Mouse (Mus musculus): Measurements from ENCODE around the gene Fbxl19. TPM values are rescaled to one million over a fixed set of nuclear protein-coding genes. Genes with fewer than 3 reads are reported as not detected.
"Not testable (repeated sequence)": the region's sequence is repeated elsewhere in the genome, so short reads cannot be mapped to it uniquely, and the experiment has no call there.

Gene Fbxl19
- total RNA-seq, 1 experiment from 2014 or later: 9.2 TPM

DNA sequence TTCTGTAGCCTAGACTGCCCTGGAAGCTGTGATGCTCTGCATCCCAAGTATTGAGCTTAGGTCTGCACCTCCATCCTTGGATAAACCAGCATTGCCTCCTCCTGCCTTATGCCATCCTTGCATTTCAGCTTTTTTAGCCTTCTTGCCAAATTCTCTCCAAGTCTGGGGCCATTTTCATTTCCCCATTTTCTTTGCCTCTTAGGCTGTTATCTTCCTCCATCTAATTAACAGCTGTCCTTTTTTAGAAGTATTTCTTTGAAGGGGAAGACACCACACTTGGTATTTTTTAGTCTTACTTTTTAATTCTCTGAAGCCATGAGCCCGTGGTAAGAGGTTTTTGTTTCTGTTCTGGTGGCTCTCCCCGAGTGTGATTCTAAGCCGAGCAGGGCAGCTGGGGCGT is 19.3 kb downstream of the Fbxl19 start:
- no peak for ATAC-seq (ENCODE audit: extremely low read depth, insufficient number of reproducible peaks, low FRiP score, poor library complexity, severe bottlenecking)

DNA sequence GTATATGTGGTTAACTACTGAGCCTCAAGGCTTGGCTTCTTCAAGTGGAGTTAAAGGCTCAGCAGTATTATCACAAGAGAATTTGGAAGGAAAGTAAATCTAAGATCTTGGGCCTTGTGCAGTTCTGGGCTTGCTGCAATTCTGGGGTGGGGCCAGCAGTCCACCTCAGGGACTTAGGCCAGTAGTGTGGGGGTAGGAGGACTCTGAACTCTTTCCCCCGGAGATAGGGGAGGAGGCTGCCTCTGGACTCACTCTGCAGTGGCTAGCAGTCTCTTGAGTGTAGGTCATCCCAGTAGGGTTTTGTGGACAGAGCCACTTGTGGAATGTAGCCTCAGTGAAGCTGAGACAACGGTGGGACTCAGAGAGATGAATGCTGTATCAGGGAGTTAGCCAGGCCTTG is 21.4 kb downstream of the Fbxl19 start:
- ATAC-seq (ENCODE audit: extremely low read depth, insufficient number of reproducible peaks, low FRiP score, poor library complexity, severe bottlenecking): no peak

DNA sequence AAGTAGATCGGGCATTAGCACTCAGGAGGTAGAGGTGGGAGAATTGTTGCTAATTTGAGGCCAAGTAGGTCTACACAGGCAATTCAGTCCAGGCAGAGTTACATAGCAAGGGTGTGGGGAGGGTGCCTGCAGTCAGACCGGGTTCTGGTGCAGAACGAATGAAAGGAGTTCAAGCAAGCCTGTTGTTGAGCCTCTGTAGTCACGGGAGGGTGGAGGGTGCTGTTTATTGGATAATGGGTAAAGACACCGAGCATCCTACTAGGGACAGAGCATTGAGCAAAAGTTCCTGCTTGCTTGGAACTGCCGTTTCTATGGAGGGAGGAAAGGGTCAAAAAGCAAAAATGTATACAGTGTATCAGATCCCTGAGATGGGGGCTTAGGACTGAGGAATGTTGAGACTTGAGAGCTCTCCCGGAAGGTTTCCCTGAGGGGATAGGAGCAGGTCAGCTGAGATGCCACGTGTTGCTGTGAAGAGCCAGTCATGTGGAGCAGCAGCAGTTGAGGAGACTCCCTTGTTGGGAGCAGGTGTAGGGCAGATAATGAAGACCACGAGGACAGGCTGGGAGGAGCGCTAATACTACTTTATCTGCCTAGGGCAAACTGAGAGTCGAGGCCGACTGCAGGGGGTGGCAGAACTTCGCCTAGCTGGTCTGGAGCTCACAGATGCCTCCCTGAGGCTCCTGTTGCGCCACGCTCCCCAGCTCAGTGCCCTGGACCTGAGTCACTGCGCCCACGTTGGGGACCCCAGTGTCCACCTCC is 22.7 kb downstream of the Fbxl19 start:
- no peak for ATAC-seq (ENCODE audit: extremely low read depth, insufficient number of reproducible peaks, low FRiP score, poor library complexity, severe bottlenecking)

DNA sequence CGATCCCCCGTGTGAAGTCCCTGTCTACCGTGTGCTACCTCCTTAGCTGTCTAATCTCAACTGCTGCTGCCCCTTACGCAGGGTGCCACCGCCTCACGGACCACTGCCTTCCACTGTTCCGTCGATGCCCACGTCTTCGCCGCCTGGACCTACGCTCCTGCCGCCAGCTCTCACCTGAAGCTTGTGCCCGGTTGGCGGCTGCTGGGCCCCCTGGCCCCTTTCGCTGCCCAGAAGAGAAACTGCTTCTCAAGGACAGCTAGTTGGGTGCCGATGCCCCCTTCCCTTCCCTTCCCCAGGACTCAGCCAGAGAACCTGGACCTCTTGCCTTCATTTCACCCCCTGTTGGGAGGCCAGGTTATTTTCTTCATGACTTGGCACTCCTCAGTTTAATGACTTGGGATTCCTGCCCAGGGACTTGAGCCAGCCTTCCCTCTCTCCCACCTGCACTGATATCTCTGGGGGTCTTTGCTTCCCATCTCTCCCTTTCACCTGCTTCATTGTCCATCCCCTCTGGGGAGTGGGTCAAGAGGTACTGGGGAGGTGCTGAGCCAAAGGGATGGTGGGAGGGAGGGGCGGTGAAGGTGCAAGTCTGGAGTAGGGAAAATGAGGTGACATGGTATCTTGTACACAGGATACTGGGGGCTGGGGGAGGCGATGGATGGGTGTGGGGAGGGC is 23.5 kb downstream of the Fbxl19 start:
- ATAC-seq (ENCODE audit: extremely low read depth, insufficient number of reproducible peaks, low FRiP score, poor library complexity, severe bottlenecking): no peak

DNA sequence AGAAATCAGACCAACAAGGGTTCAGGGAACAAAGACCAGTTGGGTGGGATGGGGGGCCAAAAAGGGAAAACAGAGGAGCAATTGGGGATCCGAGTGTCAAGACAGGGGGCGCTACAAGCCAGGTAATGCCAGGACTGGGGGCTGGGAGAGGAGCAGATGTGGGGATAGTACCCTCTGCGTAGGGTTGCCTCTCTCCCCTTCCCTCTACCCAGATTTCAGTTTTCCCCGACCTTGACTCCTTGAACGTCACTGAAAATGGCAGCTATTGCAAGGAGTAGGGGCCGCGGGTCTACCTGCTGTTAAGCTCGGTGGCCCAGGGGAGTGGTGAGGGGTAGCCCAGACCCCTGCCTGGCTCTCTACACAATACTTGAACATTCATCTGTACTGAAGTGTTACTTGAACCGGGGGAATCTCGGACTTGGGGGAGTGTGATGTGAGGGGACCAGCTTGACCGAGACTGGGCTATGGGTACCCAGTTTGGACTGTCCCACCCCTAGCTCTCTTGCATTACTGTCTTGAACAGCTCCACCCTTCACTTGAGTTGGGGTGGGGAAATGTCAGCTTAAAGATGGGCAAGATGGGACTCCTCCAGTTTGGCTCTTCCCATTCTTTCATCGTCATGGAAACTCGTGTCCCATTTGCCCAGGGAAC is 24.1 kb downstream of the Fbxl19 start:
- no peak for ATAC-seq (ENCODE audit: extremely low read depth, insufficient number of reproducible peaks, low FRiP score, poor library complexity, severe bottlenecking)

DNA sequence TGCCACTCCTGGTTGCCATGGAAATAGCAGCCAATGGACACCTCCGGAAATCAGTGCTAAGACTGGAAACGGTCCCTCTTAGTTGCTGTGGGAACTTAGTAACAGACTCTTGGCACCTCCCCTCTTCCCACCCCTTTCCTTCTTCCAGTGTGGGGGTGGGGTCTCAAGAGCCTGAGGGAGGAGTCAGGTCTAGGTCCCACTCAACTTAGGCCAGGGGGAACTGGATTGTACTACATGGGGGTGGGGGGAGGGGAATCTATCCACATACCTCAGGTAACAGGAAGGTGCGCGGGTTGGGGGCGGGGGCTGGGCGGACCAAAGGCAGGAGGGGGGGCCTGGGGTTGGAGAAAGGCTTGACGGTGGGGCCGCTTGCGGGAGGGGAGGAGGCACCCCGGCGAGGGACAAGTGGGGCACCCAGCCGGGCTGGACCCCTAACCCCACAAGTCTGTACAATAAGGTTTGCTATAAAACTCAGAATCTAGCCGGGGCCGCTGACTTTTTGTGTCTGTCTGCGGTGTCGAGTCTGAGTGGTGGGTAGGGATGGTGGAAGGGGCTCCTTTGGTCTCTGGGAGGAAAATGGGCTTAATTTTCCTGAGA is 24.8 kb downstream of the Fbxl19 start:
- ATAC-seq (ENCODE audit: extremely low read depth, insufficient number of reproducible peaks, low FRiP score, poor library complexity, severe bottlenecking): peak; percentile 74

DNA sequence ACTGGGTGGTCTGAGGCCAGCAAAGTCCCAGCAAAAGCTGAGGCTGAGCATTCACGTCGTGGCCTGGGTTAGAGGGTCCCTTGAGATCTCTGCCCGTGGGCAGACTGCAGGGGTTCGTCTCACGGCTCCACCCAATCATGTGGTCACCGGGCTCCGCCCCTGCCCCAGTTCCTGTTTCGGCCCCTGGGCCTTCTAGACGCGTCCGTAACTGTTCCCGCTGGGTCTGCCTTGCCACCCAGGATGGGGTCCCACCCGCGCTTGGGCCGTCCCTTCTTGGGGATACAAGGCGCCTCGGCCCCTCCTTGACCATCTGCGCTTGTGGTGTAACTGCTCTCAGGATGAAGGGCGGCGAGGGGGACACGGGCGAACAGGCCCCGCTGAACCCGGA is 25.3 kb downstream of the Fbxl19 start, which contains the start of gene Orai3:
Gene Orai3 (plus strand): TSS at position 165 of the 388 bp plus-strand sequence.
- peak; percentile 73 for ATAC-seq (ENCODE audit: extremely low read depth, insufficient number of reproducible peaks, low FRiP score, poor library complexity, severe bottlenecking)

DNA sequence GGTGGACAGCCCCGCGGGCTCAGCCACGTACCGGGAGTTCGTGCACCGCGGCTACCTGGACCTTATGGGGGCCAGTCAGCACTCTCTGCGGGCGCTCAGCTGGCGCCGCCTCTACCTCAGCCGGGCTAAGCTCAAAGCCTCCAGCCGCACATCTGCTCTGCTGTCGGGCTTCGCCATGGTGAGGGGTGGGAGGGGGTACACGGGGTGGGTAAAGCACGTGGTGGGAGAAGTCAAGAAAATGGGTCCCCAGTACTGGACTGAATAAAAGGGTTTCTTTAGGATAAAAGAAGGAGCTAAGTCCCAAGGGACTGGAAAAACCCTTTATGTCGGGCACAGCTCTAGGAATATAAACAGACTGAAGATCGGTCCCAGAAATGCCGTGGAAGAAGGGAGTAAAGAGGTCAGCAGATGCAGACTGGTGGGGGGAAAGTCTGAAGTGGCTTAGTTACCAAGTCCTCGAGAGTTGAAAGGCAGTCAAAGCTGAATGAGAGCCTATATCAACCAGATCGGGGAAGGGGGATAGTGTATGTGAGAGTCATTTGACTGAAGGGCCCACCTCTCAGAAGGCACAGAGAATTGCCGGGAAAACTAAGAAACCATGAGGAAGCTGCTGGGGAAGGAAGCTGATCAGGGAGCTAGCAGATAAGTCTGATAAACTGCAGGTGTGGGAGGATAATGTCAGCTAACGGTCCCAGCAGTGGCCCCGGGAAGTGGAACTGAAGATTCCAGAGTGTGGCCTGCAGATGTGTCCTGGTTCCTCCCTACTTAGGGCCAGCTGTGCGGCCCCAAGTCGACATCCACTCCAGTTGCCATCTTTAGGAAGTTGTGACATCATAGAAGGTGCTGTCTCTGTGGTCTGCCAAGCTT is 25.9 kb downstream of the Fbxl19 start:
- no peak for ATAC-seq (ENCODE audit: extremely low read depth, insufficient number of reproducible peaks, low FRiP score, poor library complexity, severe bottlenecking)

DNA sequence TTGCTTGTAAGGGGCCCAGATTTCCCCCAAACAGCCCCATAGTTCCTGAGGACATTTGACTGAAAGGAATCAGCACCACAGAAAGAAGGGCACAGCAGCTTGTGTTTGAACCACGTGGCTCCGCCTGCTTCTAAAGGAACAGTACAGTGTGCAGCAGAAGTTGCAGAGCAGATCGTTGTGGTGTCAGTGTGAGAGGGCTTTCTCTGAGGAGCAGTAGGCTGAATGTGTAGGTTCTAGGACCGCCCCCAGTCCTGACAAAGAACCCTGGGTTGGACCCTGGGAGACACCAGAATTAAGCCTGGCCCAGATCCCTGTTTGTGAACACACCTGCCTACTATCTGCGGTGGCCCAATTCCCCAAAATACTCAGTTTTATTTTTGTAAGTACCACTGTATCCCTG is 26.9 kb downstream of the Fbxl19 start:
- no peak for ATAC-seq (ENCODE audit: extremely low read depth, insufficient number of reproducible peaks, low FRiP score, poor library complexity, severe bottlenecking)

DNA sequence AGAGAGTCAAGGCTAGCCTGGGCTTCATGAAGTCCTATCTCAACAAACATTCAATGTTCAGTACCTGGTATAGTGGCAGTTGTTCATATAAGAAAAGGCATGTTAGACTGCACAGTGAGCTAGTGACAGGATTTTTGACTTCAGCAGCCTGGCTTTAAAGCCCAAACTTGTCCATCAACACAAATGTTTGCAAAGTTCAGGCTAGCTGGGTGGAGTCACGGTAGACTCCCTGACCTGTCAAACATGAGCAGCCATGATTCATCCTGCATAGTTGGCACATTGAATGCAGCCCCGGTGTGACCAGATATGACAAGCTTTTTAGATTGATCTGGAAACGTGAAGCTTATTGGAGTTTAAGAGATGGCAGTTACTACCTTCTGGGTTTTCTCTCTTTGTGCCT is 27.7 kb downstream of the Fbxl19 start:
- ATAC-seq (ENCODE audit: extremely low read depth, insufficient number of reproducible peaks, low FRiP score, poor library complexity, severe bottlenecking): no peak

DNA sequence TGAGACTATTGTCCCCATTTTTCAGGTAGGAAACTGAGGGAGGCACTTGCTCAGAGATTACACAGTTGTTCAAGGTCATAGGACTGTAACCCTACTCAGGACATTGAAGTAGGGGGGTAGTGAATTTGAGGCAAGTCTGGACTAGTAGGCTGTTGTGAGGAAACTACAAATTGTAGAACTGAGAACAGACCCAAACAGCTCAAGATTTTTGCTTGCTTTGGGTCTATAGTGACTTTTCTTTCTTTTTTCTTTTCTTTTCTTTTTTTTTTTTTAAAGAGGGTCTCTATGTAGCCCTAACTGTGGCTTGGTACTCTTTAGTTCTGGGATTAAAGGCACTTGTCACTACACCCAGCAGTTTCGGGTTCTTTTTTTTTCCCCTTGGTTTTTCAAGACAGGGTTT is 28.2 kb downstream of the Fbxl19 start:
- ATAC-seq (ENCODE audit: extremely low read depth, insufficient number of reproducible peaks, low FRiP score, poor library complexity, severe bottlenecking): no peak

DNA sequence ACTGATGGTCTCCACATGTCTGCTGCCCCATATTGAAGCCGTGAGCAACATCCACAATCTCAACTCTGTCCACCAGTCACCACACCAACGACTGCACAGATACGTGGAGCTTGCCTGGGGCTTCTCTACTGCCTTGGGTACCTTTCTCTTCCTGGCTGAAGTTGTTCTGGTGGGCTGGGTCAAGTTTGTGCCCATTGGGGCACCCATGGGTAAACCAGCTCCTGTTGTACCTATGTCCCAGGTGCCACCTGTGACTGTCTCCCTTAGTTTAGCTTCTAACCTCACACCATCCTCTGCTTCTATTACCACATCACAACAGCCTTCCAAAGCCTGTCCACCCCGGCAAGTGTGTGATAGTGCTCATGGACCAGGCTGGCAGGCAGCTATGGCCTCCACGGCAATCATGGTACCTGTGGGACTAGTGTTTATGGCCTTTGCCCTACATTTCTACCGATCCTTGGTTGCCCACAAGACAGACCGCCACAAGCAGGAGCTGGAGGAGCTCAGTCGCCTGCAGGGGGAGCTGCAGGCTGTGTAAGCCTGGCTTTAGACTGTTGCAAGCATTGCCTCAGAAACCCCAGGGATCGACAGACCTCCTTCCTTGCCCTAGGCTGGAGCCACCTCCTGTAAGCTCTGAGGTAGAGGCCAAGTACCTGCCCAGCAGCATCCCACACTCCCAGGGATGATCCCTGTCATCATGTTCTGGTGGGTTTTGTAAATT is 29.5 kb downstream of the Fbxl19 start:
- ATAC-seq (ENCODE audit: extremely low read depth, insufficient number of reproducible peaks, low FRiP score, poor library complexity, severe bottlenecking): peak; percentile 20; the same call in 1 of the 2 replicates

DNA sequence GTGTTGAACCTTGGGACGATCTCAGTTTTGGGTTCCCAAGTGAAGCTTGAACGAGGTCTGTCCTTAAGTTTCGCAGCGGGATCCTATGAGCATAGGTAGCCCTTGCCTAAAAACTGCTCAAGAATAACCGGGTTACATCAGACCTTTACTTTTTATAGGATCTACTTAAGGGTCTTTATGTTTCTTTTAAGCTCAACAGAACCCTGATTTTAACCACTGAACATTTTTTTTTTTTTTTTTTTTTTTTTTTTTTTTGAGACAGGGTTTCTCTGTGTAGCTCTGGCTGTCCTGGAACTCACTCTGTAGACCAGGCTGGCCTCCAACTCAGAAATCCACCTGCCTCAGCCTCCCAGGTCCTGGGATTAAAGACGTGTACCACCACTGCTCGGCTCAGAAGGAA is 31.5 kb downstream of the Fbxl19 start:
- ATAC-seq (ENCODE audit: extremely low read depth, insufficient number of reproducible peaks, low FRiP score, poor library complexity, severe bottlenecking): not testable (repeated sequence)

DNA sequence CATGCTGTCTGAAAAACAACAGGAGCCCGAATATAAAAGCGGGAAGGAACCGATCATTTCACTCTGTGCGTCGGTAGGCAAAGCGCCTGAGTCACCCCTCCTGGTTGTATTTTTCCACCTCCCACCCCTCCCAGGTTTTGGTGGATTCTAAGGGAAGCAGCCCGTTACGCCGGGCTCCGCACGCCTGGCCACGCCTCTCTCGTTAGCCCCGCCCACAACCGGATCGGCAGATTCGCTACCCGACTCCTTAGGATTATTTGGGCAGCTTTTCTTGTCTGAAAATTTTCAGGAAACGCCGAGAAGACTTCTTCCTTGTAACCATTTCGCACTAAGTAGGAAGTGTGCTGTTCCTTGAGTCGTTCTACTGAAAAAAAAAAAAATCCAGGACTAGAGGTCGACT is 32.1 kb downstream of the Fbxl19 start, which contains the start of gene Setd1a:
Gene Setd1a (plus strand): TSS at position 245 of the 400 bp plus-strand sequence.
- ATAC-seq (ENCODE audit: extremely low read depth, insufficient number of reproducible peaks, low FRiP score, poor library complexity, severe bottlenecking): peak; percentile 17; the same call in 1 of the 2 replicates

DNA sequence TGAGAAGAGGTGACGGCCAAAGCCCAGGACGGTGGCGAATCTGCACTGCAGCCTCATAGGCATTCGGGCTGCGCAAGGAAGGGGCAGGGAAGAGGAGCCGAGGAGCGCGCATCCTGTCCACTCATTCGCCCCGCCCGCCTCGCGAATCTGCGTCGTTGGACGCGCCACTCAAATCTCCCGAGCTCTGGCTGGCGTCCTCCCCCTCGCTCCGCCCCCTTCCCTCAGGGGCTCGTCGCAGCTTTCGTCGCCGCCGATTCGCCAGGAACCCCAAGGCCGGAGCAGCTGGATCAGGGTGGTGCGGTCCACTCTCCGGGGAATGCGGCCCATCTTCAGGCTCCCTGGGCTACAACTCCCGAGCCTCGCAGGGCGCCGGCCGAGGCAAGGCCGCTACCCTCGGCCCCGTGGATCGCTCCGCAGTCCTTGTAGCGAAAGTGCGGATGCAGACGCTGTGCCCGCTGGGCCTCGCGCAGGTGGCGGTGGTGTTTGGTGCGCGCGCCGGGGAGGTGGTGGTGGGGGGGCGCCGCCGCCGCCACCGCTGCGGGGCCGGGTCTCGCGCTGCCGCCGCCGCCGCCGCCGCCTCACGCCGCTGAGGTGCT is 32.6 kb downstream of the Fbxl19 start:
- peak; percentile 91 for ATAC-seq (ENCODE audit: extremely low read depth, insufficient number of reproducible peaks, low FRiP score, poor library complexity, severe bottlenecking)

DNA sequence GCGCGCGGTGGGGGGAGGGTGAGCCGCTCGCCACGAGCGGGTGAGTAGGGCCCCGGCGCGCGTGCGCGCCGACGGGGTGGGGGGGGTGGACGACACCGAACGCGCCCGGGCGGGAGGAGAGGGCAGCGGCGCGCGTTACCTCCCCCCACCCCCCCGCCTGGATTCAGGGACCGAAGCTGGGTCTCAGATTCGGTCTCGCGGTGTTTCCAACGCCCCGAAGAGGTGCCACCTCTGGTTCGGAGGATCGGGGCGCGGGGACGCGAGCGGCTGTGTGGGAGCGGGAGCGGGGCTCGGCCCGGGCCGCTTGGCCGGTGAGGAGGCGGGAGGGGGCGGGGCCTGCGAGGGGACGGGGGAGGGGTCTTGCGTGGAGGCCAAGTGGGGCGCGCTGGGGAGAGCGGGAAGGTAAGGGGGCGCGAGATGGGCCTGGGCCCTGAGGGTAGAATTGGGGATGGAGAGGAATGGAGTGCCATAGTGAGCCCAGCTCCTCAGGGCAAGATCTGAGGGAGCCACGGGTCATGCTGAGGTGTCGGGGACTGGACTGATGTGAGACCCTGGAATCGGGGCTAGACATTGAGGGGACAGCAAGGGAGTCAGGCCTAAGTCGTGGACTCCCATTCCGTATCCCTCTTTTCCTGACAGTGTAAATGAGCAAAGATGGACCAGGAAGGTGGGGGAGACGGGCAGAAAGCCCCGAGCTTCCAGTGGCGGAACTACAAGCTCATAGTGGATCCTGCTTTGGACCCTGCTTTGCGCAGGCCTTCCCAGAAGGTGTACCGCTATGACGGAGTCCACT is 33.3 kb downstream of the Fbxl19 start:
- ATAC-seq (ENCODE audit: extremely low read depth, insufficient number of reproducible peaks, low FRiP score, poor library complexity, severe bottlenecking): no peak

DNA sequence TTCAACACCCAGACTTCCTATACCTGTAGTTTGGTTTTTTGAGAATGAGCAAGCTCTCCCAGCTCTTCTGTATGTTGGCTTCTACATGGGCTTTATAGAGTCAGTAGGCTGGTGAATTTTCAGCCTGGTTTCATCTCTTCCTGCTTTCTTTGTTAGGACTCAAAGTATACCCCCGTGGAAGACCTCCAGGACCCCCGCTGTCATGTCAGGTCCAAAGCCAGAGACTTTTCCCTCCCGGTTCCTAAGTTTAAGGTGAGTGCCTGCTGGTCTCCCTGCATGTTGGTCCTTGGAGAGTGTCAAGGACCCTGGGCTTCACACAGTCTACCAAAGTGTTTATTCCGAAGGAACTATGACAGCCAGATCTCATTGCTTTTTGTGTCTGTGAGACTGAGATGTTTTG is 34.0 kb downstream of the Fbxl19 start:
- ATAC-seq (ENCODE audit: extremely low read depth, insufficient number of reproducible peaks, low FRiP score, poor library complexity, severe bottlenecking): no peak
